Mouse (Mus musculus) megakaryocyte-erythroid progenitor cell, adult 5 weeks (primary cell): ENCODE measurements around the gene Cfap65. TPM values are rescaled to one million over a fixed set of nuclear protein-coding genes. Genes with fewer than 3 reads are reported as not detected.

Experiments used
- polyA plus RNA-seq: library from polyadenylated mRNA; stranded (reverse); fragments of >175 nt; gene quantifications from 2 replicates; pipeline ENCODE4 v1.2.3, GENCODE M21; 2012

Gene Cfap65
- polyA plus RNA-seq = 0.02 and 0.03 TPM in 2 replicates

GRCm38 (mm10) chr1:74935402-74935801, at the start of gene Cfap65:
Gene Cfap65 (minus strand): TSS chr1:74935599.

DNA sequence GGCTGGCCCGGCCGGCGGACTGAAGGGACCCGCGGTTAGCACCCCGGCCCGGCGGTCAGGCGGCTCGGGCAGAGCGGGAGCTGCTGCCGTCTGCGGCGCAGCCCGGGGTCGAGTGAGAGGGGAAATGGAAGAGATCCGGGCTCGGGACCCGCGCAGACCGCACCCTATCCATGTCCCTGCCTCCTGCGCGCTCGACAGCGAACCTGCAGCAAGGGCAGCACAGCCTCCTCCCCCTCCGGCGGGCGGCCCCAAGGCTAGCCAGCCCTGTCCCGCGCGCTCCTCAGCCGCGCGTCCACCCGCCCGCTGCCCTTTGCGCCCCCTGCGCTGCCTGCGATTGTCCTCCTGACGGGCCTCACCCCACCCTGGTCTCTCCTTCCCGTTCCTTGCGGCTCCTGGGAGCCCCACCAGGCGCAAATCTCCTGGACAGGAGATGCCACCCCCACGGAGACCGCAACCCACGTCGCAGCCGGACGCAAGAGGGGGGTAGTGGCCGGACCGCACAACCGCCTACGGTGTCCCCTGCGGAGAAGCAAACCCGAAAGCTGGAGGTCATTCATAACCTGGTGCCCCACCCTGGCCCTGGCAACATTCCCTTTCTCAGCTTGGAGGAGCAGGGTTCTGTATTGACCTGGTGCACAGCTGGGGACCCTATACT, 16.3 kb upstream of the Cfap65 start, which contains the start of gene Ihh:
Gene Ihh, minus strand, starts transcription at position 117 of the 655 bp plus-strand sequence.

DNA sequence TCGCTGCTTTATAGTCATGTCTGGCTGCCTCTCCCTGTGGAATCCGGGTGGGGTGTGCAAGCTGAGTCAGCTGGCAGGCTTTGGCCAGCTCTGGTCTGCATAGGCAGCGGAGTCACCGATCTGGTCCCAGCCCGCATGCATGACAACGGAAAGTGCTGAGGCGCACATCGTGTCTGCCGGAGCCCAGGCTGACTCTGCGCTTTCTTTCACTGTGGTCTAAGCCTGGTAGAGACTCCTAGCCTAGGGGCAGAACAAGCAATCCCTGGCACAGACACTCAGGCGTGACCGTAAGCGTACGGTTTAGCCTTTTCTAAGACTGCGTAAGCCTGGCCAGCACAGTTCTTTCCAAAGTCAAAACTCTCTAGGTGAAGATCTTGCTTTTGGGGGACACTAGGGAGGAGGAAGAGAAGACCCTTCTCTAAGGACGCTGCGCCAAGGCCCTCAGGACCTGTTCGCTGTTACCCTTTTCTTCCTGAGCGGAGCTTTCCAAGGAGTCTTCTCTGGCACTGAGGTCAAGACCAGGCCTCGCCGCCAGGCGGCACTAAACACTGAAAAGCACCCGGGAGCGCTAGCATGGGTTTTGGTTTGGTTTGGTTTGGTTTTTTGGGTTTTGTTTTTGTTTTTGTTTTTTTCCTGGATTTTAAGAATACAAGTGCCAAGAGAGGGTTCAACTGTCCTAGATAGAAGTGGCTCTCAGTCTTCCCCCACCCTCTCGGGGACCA, 42.1 kb downstream of the Cfap65 start, which contains the start of gene Cryba2:
Gene Cryba2, minus strand, starts transcription at position 10 of the 722 bp plus-strand sequence.

GRCm38 (mm10) chr1:74885369-74886042, 49.9 kb downstream of the Cfap65 start, which contains the start of gene Fev:
Gene Fev (minus strand): TSS chr1:74885419.

GRCm38 (mm10) chr1:74854306-74855056, 80.9 kb downstream of the Cfap65 start, which contains the start of gene Cdk5r2:
Gene Cdk5r2 (plus strand): TSS chr1:74854934.

Other genes starting within 250 kb of the Cfap65 start
- 1.7 and 2.8 TPM in 2 replicates for gene Cyp27a1, start 222.0 kb downstream of the Cfap65 start, polyA plus RNA-seq
- not detected in 2 replicates for gene Prkag3, start 186.4 kb downstream of the Cfap65 start, polyA plus RNA-seq
- gene Wnt6, start 163.7 kb downstream of the Cfap65 start, polyA plus RNA-seq = 0.91 and 1.3 TPM in 2 replicates
- 0.17 and 1.3 TPM in 2 replicates for gene Wnt10a, start 144.1 kb downstream of the Cfap65 start, polyA plus RNA-seq
- 0.04 and 0.05 TPM in 2 replicates for gene Cdk5r2, start 80.7 kb downstream of the Cfap65 start, polyA plus RNA-seq
- gene Fev, start 50.2 kb downstream of the Cfap65 start, polyA plus RNA-seq = 0.65 TPM in 1 of 2 replicates, not detected in the other
- gene Cryba2, start 42.5 kb downstream of the Cfap65 start, polyA plus RNA-seq = not detected in 2 replicates
- 0.17 and 0.60 TPM in 2 replicates for gene Ihh, start 16.1 kb upstream of the Cfap65 start, polyA plus RNA-seq
- gene Nhej1, start 189.6 kb upstream of the Cfap65 start, polyA plus RNA-seq = 0.23 and 0.86 TPM in 2 replicates
- gene Slc23a3, start 198.3 kb upstream of the Cfap65 start, polyA plus RNA-seq = 0.04 and 0.11 TPM in 2 replicates
- gene Cnppd1, start 207.1 kb upstream of the Cfap65 start, polyA plus RNA-seq = 46.0 and 48.0 TPM in 2 replicates
- gene Retreg2, start 207.2 kb upstream of the Cfap65 start, polyA plus RNA-seq = 76.7 and 81.7 TPM in 2 replicates
- 17.3 and 19.8 TPM in 2 replicates for gene Zfand2b, start 233.0 kb upstream of the Cfap65 start, polyA plus RNA-seq
- gene Abcb6, start 244.8 kb upstream of the Cfap65 start, polyA plus RNA-seq = 2.1 and 2.5 TPM in 2 replicates